Mouse (Mus musculus): ENCODE results near the gene Utf1.
A peak's percentile ranks its signal among the peaks of the same experiment; 100 is the strongest.

Gene Utf1

DNA sequence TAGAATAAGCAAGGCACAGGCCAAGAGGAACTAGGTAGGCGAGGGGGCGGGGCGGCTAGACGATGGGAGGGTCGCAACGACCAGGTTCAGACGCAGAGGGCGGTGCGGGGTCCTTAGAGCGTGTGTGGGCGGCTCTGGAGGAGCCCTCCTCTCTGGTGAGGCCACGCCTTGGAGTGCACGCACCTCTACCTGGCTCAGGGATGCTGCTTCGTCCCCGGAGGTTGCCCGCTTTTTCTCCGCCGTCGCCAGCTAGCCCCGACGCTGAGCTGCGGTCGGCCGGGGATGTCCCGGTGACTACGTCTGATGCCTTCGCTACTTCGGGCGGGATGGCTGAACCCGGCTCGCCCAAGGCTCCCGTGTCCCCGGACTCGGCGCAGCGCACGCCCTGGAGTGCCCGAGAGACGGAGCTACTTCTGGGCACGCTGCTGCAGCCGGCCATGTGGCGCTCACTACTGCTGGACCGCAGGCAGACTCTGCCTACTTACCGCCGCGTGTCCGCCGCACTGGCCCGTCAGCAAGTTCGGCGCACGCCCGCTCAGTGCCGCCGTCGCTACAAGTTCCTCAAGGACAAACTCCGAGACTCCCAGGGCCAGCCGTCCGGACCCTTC lies at the start of gene Utf1:
Gene Utf1, plus strand, starts transcription at position 116 of the 608 bp plus-strand sequence.
- no peak for DNase-seq

DNA sequence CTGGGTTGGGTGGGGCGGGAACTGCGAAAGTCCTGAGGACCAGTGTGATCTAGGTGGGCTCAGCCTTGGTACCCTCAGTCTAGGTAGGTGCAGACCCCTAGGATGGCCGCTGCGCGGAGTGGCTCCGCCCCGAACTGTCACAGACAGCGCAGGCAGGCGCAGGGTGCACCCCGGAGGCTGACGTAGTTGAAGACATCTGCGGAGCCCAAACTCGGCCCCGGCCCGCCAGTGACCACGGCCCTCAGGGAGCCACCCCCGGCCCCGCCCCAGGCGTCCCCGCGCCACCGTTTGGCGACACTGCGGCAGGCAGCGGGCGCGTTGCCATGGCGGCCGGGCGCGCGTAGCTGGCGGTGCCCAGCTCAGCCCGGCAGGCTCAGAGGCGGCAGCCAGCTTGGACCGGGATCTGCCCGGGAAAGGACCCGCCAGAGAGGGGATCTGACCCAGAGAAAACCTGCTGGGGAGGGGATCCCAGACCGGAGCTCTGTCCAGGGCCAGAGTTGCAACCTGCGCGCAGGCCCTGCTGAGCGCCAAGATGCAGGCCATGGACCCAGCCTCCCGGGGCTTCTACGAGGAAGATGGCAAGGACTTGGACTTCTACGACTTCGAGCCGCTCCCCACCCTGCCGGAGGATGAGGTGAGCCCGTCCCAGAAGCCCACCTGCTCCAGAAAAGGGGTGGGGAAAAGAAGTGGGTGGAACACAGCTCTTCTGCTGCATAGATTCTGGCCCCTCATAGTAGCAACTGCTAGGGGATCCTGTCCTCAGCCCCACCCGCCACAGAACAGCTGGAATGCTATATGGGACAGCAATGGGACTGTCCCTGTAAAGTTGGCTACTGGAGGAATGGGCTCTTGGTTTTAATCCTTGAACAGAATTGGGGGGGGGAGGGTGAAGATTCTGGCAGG lies 48.7 kb upstream of the Utf1 start, which contains the start of gene Kndc1:
Gene Kndc1, plus strand, starts transcription at position 42 of the 903 bp plus-strand sequence.
- peak; percentile 72 for DNase-seq

DNA sequence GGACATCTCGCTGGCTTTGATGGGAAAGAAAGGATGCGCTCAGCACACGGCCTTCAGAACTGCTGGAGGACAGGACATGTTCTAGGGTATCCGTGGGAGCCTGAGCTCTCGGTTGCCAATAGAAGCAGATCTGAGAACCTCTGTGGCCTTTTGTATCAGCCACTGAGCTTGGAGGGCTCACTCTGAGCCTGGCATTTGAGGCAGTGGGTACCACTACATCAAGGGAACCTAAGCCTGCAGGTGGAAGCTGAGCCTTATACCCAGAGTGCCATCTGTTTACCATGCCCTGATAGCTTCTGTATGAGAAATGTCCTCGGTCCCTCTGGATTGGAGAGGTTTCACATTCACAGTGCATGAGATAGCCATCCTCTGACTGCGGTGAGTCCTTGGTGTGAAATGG lies 47.3 kb upstream of the Utf1 start:
- DNase-seq: peak; percentile 2

DNA sequence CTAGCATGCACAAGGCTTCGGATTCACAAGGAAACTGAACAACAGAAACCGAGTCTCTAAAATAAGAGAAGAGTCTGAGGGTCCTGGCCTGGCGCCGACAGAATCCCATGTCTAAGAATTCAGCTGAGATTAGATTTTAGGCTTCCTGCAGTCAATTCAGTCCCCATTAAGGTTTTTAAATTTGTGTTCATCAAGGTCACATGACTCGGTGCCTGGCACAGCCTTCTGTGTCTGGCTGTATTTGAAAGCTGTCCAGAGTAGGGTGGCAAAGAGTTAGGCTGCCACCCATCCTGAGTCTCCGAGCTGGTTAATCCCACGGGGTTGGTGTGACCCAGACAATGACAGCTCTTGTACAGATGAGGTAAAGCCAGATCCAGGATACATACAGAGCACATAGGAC lies 46.8 kb upstream of the Utf1 start:
- DNase-seq: peak; percentile 1

DNA sequence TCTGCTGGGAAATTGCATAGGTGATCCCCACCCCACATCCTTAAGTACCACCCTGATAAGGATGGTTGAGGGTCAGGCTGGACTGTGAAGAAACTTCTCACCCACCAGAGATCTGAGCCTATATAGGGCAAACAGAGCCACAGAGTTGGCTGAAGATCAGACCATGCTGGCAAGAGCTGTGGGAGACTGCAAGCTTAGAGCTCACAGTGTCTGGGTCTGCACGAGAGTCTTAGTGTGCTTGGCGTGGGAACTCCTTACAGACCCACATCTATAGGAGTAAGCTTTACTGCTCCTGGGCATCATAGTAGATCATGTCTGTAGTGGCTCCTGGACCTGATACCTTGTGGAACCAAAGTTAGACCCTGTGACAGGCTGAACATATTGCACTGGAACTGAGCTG lies 45.0 kb upstream of the Utf1 start:
- DNase-seq: no peak

DNA sequence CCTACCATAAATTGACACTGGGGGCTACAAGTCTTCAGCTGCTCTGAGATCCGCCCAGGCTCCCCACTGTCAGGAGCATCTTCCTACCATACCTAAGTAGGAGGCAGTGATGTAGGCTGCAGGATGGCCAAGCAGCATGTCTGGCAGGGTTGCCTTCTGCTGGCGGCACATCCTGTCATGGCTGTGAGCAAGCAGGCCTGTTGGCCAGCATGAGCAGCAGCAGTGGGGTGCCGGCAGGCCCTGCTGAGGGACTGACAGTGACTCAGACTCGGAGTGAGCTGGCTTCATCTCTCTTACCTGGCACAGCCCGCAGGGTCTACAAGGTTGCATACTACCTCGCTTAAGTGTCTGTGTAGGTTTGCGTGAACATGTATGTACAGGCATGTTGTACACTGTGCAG lies 44.1 kb upstream of the Utf1 start:
- no peak for DNase-seq

DNA sequence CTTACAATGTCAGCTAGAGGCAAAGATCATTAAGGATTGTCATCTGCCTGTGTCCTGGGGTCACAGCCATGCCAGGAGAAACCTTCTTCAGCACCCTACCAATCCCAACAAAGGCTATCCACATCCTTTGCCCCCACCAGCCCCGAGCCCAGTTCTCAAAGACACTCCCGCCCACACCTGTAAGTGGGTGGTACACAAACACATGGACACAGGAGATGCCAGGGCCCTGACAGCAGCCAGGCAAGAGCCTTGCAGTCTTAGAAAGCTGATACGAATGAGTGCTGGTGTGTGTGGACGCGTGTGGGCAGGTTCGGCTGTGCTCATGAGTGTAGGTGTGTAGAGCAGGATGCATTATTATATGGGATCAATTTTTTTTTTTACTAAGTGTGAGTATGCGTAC lies 43.1 kb upstream of the Utf1 start:
- DNase-seq: no peak

DNA sequence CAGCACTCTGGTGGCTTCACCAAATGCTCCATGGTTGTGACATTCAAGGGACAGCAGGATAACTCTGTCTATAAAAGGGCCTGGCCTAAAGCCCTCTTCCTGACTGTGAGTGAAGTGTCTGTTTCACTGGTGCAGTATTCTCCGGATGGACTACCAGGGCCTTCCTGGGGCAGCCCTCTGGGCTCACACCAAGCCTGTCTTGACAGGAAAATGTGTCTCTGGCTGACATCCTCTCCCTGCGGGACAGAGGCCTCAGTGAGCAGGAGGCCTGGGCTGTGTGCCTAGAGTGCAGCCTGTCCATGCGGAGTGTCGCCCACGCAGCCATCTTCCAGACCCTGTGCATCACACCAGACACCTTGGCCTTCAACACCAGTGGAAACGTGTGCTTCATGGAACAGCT lies 42.7 kb upstream of the Utf1 start:
- DNase-seq: no peak

DNA sequence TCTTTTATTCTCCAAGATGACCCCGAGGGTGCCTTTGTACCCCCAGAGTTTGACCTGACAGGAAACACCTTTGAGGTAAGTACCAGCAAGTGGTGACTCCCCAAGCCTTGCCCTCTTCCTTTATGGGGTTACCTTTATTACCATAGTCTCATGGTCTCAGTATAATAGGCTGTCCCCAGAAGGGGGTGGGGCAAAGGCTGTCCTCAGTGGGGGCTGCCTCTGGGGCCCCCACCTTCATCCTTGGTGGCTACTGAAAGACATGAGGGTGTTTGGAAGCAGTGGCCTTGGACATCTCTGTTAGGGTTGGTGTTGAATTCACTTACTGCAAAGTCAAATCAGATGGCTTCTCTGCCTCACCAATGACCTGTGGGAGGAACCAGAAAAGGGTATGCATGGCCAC lies 41.6 kb upstream of the Utf1 start:
- no peak for DNase-seq

DNA sequence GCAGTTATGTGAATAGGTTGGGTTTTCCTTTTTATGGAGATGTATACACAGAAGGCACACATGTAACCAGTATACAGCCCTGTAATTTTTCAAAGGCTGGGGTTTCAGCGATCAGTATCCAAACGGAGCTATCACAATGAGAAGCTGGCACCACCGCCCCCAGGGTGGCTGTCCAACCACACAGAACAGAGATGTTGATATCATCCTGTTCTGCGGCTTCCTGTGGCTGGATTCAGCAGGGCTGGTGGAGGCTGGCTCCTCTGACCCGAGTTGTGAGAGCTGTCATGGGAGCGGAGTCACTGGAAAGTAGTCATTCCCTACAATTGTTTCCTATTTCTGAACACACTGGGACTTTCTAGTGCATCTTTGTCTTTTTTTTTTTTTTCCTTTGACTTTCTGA lies 38.3 kb upstream of the Utf1 start:
- no peak for DNase-seq

DNA sequence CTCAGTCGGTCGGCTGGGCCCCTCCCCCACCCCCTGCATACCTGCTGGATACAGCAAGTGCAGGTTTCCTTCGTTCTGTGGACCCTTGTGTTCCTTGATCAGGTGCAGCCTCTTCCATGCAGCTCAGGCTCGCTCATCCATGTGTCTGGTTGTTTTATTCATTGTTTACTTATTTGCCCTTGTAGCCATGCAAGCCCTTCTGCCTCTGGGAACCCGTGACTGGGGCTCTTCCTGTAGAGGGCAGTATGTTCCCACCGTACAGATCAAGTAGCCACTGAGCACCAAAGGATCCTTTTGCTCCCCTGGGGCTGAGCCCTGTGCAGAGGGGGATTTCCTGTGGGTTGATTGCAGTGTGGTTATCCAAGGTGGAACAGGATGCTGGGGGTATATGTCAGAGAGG lies 37.9 kb upstream of the Utf1 start:
- no peak for DNase-seq

DNA sequence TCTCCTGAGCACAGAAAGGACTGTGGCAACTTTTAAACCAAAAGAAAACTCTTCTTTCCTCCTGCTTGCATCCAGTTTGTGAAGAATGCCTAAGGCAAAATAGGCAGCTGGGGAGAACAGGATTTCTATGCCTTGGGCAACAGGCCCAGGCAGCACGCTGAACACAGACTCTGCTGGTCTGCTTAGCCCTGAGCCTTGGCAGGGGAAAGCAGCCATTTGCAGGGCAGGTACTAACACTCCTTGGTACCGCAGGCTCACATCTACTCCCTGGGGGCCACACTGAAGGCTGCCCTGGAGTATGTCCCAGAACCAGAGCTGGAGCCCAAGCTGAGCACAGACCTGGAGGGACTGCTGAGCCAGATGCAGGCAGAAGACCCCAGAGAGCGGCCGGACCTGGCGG lies 35.4 kb upstream of the Utf1 start:
- DNase-seq: no peak

DNA sequence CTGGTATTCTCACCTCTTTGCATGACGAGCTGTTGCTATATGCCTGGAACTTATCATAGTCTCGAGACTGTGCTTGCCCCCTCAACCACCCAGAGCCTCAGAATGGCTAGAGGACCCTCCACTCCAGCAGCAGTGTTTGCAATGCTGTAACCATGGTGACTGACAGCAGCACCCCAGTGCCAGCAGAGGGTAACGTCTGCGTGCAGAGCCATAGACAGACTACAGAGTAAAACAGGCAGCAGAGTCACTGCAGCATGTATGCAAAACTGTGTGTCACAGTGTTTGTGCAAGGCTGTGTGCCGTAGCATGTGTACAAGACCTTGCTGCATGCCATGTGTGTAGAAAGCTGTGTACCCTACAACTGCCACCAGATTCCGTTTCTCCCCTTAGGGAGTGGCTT lies 34.1 kb upstream of the Utf1 start:
- DNase-seq: no peak

DNA sequence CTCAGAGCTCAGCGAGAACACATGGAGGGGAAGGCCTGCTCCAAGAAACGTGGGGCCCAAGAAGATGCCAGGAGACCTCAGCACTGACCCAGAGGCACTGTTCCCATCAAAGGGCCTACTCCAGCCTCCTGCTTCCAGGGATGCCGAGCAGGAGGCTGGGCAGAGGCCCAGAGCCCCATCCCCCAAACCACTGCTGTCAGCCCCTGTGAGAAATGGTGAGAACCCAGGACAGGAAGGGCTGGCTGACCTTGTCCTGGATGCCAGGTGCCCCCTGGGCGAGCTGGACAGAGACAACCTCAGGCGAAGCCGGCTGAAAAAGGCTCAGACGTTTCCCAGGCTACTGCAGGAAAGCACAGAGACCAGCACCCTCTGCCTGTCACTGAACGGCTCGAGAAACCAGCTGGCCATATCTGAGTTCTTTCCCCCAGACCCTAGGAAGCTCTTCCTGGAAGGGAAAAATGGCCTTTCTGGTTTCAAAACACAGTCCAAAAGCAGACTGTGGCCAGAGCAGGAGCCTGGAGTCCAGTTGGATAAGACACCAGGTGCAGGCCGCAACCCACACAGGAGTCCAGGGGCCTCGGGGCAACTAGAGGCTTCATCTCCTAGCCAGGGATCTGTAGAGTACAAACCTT lies 33.3 kb upstream of the Utf1 start:
- DNase-seq: no peak

DNA sequence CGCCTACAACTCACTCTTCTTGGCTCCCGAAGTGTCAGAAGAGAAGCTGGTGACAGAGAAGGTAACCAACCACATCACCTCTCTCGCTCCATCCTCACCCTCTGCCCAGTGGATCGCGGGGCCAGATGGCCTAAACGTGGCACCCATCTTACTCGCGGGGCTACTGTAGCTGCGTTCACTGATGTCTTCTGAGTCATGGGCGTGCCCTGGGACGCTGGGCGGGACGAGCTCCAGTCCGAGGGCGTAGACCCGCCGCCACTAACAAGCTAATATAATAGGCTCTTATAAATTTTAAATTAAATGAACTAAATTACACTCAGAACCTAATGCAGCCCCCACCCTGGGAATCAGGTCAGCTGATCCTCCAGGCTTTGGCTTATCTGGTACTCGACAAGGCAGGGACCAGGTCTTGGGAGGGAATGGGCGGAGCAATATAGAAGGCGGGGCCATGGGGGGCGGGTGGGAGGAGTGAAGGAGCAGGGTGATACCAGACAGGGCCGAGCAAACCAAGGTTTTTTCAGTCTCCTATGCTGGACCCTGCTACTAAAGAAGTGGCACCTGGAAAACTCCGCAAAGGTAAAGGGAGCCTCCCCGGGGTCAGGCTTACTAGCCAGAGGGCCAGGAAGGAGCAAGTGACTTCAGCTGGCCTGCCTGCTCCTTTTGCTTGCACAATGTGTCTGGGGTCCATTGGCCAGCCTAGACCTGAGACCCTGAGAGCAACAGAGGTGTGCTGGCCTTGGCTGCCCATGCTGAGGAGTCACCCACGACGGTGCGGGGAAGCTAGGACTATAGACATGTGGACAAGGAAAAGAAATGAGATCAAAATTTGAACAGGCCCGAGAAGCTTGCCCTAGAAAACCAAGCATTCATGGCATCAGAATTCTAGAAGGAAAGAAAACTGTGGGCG lies 29.2 kb upstream of the Utf1 start:
- no peak for DNase-seq

DNA sequence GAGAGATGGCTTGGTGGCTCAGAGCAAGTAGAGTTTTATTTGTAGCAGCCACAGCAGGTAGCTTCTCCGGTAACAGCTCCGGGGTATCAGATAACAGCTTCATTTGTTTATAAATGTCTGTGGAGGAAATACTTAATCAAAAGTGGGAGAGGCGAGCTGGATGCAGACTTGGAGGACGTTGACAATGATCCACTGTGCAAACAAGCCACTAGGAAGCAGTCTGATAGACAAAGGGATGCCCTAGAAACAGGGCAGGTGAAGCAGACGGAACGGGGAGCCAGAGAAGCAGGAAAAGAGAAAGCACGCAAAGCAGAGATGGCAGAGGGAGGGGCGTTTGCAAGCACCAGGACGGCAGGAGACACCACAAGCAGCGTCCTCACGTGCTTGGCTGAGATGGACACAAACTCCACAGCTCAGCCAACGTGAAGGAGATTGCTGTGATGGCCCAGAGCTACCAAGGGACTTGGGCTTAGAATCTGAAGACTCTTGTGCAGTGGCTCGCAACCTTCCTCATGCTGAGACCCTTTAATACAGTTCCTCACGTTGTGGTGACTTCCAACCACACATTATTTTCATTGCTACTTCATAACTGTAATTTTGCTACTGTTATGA lies 27.8 kb upstream of the Utf1 start:
- no peak for DNase-seq

DNA sequence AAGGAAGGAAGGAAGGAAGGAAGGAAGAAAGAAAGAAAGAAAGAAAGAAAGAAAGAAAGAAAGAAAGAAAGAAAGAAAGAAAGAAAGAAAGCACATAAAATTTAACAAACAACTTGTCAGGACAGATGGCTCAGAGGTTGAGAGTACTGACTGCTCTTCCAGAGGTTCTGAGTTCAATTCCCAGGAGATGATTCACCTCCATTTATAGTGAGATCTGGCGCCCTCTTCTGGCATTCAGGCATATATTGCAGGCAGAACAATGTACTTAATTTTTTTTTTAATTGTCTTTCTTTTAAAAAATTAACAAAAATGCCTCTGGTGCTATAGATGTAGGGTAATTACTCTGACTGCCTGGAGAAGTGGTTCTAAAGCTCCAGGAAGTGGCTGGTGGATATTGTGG lies 27.2 kb upstream of the Utf1 start:
- DNase-seq: no peak

DNA sequence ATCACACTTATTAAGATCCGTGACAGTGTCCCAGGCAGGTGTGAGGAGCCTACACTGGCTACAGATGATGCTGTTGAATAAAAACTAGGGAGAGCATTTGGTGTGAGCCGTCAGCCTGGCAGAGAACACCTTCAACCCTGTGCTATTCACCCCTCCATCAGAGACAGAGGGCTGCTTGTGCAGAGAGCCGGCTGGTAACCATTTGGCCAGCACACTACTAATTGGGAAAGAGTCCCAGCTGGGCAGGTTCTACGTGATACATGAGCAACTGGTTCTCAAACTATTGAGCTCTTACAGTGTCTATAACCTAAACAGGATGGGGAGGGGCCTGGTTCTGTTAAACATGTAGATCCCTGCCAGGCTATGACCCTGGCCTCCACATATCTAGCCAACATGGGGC lies 25.3 kb upstream of the Utf1 start:
- DNase-seq: no peak

DNA sequence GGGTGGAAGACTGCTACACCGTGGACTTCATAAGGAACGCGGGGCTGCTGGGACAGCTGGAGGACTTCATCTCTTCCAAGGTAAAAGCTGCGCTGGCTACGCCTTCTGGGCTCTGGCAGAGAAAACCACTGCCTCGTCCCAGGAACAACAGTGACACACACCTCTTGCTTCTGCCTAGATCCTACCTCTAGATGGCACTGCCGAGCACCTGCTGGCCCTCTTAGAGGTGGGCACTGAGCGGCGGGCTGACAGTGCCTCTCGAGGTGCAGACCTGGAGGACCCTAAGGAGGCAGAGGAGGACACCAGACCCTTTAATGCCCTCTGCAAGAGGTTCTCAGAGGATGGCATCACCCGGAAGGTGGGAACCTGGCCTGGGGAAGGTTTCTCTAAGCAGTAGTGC lies 12.9 kb upstream of the Utf1 start:
- peak; percentile 64 for DNase-seq

DNA sequence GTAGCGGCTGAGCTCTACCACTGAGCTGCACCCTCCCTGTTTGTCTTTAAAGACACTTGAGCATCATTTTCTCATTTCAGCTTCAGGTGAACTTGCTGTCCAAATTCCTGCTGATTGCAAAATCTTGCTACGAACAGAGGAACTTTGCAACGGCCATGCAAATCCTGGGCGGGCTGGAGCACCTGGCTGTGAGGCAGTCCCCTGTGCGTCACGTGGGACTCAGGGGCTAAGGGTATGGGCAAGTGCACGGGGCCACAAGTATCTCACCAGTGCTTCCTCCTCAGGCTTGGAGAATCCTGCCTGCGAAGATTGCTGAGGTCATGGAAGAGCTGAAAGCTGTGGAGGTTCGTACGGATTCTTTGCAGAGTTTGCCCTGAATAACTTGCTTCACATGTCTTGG lies 6.9 kb upstream of the Utf1 start:
- DNase-seq: no peak

DNA sequence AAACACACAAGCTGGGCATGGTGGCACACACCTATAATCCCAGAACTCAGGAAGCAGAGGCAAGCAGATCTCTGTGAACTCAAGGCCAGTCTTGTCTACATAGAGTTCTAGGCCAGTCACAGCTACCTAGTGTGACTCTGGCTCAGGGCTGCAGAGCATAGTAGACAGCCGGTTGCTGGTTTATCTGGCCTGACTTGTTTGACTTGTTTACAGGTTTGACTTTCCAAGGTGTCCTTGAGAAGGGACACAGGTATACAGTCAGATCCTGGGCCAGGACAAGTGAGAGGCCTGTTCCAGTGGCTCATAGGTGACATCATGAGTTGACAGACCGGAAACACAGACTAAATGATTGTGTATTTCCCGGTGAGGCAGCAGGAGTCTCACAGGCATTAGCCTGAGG lies 6.5 kb upstream of the Utf1 start:
- DNase-seq: no peak

DNA sequence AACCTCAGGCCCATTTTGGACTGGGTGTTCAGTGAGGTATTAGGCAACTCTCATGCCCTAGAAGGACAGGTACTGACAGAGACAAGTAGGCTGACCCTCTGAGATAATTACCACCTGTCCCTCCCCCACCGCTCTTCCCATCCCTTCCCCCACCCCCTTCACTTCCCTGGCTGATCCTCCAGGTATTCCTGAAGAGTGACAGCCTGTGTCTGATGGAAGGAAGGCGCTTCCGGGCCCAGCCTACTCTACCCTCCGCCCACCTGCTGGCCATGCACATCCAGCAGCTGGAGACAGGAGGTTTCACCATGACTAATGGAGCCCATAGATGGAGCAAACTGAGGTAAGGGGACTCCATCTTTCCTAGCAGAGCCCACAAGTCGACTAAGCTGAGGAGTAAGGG lies 5.8 kb upstream of the Utf1 start:
- no peak for DNase-seq
